Mouse (Mus musculus) cortical plate, adult 2 months (tissue): Measurements from ENCODE around the gene Gapvd1.

Source experiments
- CTCF ChIP-seq: fragments of 200-500 bp; IDR thresholded peaks from 2 replicates; pipeline ENCODE4 v1.5.1; 2011; ENCODE audit warnings: mild to moderate bottlenecking, control low read depth, low read length; ENCODE audit not compliant: insufficient read depth; ENCODE audit errors: extremely low read depth
- POLR2A ChIP-seq: fragments of 200-500 bp; IDR thresholded peaks from 2 replicates; pipeline ENCODE4 v1.6.1; 2011; ENCODE audit warnings: mild to moderate bottlenecking, low read length, control low read depth; ENCODE audit not compliant: insufficient read depth; ENCODE audit errors: extremely low read depth

DNA sequence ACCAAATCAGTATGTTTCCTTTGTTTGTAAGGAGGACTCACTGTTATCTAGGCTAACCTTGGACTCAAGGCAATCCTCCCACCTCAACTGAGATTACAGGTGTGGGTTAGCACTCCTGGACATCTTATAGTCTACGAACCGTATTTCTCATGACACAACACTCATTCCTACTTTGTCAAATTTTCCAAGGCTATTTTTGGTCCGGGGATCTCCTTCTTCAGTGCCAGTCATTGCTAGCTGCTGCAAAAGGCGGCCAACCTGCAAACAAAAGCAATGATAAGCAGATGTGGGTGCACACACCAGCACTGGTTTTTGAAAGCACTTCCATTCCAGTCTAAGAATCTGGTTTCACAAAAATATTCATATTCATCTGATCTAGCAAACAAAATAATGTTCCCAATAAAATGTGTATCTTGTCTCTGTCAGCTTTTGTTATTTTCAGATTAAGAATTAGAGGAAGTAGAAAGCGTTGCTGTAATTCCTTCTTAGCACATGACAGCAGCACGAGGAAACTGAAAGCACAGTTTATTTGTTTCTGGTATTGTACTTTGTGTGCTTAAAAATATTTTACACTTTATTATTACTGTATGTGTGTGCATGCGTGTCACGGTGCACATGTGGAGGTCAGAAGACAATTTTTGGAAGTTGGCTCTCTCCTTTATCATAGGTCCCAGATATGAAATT, 27.8 kb downstream of the Gapvd1 start:
- TF ChIP-seq CTCF: no peak
- no peak for TF ChIP-seq POLR2A
